Mouse (Mus musculus) ES-CJ7 (cell line): ENCODE data around the gene Higd1c.
"Not testable (repeated sequence)": the region's sequence is repeated elsewhere in the genome, so short reads cannot be mapped to it uniquely, and the experiment has no call there.

Experiments
- DNase-seq: peaks from one replicate; pipeline ENCODE4 v3.0.0; 2011; ENCODE audit warnings: low read depth, low spot score

The Higd1c gene

DNA sequence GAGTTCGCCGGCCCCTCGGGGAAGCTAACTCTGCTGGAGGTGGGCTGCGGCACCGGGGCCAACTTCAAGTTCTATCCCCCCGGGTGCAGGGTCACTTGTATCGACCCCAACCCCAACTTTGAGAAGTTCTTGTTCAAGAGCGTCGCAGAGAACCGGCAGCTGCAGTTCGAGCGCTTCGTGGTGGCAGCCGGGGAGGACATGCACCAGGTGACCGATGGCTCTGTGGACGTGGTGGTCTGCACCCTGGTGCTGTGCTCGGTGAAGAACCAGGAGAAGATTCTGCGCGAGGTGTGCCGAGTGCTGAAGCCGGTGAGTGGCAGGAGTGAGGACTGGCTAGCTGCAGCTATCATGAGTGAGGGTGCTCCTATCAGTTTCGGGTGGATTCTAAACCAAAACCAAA is 10.9 kb upstream of the Higd1c start:
- DNase-seq, result not testable (repeated sequence)

DNA sequence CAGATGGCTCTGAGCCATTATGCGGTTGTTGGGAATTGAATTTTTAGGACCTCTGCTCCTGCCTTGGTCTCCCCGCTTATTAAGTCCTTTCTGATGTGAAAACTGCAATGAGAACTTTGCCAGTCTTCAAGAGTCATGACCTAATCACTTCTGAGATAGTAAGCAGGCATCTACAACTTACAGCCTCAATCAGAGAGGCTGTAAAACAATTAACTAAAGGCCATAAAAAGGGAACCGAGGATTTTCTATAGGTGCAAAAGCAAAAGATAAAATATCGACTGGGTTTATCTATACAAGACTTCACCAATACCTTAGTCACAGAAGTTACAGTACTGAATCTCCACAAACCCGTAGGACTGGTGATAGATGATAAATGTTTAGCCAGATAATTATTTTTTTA is 8.5 kb upstream of the Higd1c start:
- DNase-seq, result no peak

DNA sequence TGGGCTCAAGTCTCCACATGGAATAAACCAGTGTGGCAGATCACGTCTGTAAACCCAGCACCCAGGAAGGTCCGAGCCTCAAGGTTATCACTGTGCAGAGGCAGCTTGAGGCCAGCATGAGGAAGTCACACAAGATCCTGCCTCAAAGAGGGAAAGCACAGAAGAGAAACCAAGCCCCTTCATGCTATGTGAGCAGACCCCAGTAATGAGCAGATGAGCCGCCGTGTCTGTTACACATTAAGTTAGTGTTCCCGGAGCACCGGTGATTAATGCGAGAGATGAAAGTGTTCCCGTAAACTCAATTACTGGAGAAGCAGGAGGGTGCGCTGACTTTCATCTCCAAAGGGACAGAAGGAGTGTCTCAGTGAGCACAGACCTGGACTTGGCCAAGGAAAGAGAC is 1.6 kb downstream of the Higd1c start:
- DNase-seq, result not testable (repeated sequence)

DNA sequence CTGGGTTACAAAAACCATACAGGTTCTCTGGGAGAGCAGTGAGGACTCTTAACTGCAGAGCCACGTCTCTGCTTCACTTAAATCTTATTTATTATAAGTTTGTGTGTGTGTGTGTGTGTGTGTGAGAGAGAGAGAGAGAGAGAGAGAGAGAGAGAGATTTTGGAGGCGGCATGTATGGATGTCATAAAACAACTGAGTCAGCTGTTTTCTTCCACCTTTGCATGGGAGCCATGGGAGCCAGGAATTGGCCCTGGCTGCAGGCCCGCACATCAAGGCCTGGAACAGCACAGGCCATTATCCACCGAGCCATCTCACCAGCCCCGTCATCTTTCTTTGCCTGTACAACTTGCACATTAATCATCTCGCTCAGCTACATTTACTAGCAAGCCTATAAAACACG is 2.8 kb downstream of the Higd1c start:
- DNase-seq, result no peak

DNA sequence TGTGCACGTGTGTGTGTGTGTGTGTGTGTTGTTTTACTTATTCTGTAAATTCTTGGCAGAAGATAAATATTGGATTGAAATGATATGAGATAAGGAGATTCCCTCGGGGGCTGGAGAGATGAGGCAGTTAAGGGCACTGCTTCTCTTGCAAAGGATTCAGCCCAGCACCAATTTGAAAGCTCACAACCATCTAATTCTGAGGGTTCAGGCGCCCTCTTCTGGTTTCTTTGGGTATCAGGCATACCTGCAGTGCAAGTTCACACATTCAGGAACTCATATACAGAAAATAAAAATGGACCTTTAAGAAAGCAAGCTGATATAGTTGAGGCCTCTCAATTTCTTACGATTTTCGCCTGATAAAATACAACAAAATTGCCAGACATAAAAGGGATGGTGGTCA is 10.7 kb downstream of the Higd1c start:
- DNase-seq, result peak; percentile 71

DNA sequence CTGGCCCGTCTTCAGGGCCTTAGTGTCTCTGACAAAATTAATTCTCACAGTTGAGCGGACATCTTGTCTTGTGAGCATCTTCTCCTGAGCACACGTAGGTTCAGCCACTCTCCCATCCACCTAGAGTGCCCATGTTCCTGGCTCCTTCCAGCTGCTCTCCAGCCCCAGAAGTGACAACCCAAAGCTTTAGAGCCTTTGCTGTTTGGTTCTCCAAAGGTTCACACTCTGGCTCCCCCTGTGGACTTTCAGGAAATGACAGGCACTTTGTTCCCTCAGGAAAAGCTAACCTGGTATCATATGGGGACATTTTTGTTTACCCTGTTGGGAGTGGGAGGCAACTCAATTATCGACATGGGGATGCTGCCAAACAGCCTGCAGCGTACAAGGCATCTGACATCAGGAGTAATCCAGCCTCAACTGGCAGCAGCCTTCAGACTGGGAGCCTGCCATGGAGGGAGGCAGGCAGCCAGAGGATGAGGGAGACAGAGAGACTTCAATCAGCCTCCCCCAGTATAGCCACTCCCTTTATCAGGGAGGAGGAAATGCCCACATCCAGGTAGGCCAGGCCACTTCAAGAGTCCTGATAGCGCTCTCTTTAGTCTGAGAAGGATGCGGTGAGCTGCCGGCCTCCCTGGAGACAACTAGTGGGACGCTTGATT is 13.6 kb downstream of the Higd1c start:
- not testable (repeated sequence) for DNase-seq

DNA sequence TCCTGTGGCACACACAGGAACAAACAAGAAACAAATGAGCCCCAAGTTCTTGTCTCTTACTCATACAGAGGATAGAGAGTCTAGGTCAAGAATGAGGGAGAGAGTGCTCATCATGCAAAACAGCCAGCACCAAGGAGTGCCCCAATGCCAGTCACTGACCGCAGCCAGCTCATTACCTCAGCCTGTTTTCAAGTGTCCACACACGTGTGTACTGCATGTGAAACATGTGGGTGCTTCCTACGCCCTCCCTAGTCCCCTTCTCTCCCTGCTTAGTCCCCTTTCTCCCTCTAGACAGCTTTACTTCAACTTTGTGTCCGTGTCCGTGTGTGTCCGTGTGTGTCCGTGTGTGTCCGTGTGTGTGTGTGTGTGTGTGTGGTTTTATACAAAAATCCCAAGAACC is 15.3 kb downstream of the Higd1c start:
- no peak for DNase-seq

DNA sequence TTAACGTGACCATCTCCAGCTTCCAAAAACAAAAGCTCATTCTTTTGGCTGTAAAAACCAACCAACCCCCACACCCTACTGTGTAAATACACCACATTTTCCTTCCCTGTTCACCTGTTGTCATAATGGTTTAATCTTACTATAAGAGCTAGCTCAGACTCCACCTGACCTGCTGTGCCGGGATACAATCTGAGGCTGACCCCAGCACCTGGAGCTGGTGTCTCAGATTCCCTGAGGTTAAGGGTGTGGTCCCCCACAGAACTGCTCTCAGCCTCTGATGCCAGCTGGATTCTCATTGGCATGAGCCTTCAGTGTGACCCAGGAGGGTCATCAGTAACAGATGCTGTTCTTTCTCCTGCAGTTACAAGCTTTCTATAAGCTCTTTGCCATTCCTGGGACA is 15.8 kb downstream of the Higd1c start:
- no peak for DNase-seq

DNA sequence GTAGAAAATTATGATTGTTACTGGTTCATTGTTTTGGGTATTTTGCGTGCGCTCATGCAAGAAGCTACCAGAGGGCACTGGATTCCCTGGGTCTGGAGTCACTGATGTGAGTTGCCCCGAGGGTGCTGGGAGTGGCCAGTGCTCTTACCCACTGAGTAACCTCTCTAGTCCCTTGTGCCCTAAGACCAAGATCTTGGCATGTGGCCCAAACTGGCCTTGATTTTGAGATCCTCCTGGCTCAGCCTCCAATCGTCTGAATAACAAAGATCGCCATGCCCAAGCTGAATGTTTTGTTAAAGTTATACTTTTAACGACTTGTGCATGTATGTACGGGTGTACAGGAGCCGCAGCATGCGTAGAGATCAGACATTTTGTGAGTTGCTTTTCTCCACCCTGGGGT is 21.4 kb downstream of the Higd1c start:
- DNase-seq, result no peak

DNA sequence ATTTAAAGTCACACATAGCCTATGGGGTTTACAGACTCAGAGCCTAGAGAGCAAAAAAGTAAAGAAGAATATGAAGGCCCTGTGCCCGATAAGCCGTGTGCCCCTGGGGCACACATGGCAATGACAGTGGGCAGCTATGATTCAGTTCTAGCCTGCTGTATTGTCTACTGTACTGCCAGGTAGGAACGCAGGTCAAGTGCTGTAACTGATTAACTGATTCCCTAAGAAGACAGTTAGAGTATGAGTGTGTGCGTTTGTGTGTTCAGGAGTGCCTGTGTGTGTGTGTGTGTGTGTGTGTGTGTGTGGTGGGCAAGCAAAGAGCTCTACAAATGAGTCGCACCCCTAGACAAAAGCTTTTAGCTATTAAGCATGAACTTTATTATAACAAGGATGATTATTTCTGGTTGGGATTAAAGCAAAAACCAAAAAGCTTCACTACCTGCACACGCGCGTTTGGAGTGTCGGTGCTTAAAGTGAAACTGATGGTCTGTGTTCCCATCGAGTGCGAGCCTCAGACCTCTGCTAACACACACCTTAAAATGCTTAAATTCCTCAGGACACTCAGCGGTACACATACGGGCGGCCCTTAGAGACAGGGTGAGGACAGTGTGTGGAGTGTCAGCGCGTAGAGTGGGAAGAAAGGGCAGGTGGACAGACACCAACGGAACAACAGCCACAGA is 23.3 kb downstream of the Higd1c start:
- DNase-seq, result no peak

DNA sequence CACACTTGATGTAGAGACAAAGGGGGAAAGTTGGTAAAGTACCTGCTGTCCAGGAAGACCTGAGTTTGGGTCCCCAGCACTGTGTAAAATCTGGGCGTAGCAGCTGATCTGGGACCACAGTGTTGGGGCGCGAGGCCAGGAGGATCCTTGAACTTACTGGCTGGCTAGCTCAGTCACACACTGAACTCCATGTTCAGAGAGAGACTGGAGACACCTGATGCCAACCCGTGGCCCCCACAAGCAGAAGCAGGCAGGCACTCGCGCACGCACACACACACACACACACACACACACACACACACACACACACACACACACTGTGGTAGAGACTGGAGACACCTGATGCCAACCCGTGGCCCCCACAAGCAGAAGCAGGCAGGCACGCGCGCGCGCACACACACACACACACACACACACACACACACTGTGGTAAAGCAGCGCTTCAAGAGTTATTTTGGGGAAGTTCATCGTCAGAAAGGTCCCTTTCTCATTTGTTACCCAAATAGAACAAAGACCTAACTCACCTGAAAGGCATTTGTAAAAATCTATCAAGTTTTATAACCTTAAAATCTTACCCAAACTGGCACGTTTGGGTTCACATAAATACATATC is 24.0 kb downstream of the Higd1c start:
- DNase-seq, result no peak

DNA sequence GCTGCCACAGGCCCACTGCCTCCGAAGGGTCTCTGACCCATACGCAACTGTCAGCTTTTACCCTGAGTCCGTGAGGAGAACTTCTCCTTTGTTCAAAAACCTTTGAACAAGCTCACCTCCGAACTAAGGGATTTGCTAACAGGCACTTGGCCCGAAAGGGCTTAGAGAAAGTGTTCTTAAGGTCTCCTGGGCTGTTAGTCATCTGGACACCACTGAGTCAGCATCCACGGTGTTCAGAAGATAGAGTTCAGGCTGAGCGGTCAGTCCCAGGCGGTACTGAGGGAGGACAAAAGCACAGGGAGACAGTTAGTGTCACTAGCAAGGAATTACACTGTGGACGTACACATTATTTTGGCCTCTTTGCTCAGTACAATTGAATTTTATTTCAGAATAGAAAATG is 24.5 kb downstream of the Higd1c start:
- DNase-seq, result no peak

DNA sequence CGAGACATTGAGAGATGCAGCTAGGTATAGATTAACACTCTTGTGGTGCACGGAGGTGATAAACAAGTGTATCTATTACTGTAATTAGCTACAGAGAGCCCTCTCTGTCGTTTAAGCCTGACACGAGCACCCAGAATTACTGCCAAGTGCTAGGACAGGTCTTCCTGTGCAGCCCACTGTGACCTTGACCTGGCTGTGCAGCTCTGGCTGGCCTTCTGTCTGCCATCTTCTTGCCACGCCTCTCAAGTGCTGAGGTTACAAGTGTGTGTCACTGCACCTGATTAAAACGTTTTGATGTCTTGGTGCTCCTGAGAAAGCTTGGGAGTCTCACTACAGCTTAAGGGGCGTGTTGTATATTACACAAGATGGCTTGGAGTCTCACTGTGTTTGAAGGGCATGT is 26.7 kb downstream of the Higd1c start:
- DNase-seq, result no peak

DNA sequence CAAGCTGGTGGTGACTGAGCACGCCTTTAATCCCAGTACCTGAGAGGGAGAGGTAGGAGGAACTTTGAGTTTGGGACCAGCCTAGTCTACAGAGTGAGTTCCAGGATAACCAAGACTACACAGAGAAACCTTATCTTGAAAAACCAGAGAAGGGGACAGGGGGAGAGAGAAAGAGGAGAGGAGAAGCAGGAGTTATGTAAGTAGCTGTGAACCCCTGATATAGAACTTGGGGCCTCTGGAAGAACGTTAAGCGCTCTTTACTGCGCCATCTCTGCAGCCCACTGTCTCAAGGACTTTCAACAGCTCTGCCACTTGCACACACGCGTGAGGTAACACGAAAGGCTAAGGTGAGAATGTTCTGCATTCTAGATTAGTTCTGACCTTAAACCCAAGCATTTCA is 27.3 kb downstream of the Higd1c start:
- DNase-seq, result no peak

DNA sequence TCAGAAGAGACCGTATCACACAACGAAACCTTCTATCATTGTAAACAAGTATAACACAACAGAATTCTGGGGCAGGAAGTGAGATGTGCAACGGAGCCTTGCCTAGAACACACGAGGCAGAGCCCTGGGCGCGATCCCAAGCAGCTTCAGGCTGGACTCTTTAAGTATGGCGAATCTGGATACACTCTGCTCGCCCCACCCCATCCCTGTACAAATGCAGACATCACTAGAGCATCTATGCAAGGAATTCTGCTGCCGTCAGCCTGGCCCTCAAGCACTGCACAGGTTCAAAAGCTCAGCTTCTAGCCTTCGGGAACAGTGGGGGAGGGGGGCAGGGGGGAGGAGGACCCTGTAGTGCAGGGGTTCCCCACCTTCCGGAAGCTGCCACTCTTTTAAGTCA is 28.7 kb downstream of the Higd1c start:
- peak; percentile 34 for DNase-seq

DNA sequence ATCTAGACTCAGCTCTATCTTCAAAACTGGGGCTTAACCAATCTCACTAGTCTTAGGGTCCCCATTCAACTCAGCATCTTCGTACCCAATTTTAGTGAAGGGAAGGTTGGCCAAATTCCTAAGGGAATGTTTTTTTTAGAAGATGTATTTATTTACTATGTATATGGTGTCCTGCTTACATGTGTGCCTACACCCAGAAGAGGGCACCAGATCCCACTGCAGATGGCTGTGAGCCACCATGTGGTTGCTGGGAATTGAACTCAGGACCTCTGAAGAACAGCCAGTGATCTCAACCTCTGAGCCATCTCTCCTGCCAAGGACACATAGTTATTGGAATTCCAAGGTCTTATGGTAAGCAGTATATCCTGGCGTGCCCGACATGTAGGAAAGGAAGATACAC is 31.2 kb downstream of the Higd1c start:
- no peak for DNase-seq

DNA sequence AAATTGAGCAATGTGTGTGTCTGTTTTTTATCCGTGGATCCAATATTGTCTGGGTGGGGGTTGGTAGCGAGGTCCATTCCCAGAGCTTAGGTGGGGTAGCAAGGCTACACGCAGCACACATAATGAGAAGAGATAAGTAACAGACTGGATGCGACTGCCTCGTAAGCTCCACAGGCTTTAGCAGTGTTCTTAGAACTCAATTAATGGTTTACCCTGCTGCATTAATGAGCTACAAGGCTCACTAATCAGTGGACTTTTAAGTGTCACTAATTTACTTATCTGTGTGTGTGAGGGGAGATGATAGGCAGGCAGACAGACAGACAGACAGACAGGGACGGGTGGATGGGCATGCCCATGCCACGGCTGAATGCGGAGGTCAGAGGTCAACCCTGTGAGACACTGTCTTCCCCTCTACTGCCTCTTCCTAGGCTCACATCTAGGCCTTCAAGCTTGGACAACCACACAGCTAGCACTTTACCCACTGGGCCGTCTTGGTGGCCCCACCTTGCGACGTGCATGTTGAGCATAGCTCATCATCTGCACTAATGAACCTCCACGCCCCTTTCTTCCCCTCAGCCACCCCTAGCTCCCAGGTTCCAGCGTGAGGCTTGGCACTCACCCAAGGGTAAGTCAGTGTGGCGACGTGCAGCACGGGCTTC is 36.4 kb downstream of the Higd1c start:
- no peak for DNase-seq

DNA sequence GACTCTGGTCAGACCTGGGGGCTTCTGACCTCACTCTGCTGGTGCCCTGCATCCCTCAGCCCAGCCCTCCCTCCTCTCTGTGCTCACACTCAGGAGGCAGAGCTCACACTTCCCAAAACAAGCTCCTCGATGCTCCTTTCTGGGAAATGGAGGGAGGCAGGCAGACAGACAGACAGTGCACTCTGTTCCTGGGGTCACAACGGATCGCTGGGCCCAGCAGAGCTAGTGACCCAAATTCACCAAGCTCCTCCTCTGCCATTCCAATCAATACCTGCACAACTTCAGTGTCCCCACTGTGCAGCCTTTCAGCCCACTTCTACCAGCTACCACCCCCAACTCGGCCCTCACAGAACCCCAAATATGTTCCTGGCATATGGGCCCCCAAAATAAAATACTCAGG is 37.5 kb downstream of the Higd1c start:
- DNase-seq, result no peak

DNA sequence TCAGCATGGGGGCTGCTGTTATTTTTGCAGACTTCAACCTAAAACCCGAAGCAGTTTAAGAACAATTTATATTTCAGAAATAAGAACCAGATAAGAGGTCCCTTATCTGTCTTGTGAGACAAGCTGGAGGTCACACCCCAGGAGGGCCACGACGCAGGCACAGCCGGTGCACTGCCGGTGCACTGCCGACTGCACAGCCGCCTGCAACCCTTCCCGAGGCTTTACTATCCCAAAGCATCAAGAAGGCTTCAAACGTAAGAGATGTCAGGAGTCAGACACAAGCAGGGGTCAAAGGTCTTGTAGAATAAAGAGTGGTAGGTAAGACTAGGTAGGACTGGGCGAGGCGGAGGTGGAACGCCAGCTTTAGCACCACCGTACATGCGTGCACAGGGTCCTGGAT is 38.0 kb downstream of the Higd1c start:
- no peak for DNase-seq

DNA sequence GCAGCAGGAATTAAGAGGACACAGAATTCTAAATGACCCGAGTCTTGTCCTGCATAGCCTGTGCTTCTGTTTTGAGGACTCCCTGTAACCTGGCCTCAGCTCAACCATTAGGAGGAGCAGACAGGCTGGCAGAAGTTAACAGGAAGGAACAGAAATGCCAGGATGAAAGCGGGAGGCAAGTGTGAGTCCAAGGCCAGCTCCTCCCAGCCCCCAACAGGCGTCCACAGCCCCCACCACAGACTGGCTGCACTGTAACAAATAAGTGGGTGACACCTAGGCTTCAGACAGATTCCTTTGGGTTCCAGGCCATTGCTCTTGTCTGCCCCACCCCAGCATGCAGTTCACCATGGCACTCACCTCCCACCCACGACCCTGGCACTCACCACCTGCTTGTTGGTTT is 38.5 kb downstream of the Higd1c start:
- no peak for DNase-seq

DNA sequence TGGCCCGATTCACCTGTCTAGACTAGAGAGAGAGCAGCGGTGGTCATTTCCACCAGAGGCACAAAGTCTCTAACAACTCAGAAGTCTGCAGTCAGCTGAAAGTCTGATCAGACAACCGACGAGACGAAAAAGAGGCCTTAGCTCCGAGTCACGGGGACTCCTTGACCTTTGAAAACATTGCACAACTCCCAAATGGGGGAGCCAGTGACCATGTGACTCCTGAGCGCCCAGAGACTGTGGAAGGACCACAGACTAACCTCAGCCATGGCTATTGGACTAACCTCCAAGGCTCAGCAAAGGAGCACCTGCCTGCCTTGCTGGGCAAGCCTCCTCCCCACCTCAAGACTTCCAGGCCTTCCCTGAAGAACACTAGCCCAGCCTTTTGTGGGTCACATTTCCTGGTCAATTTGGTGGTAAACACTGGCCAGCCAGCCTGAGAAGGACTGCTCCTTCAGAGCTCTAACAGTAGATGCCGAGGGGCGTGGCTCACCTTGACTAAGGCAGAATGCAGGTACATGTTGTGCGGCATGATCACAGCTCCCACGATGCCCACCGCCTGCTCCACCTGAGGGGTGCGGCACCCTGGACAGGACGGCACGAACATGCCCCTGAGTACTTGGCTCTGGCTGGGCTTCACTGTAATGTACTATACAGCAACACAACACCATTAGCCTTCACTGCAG is 39.1 kb downstream of the Higd1c start:
- no peak for DNase-seq

DNA sequence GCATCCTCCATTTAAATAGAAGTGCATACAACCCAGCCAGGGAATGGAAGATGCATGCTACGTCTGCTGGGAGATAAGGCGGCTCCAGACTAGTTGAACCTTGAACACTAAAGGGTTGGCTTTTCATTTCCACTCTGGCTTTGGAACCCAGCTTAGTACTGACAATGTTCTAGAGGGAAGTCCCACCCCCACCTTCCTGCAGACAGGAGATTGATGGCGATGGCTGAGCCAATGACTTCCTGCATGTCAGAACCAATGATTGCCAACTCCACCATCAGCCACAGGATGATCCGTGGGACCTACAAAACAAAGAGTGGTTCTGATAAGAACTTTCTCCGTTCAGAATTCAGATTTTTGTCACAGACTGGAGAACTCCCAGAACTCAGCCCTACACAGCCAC is 41.7 kb downstream of the Higd1c start:
- peak; percentile 71 for DNase-seq
